Mouse (Mus musculus) MN1 (cell line): ENCODE results near the gene Gdpd3.
"Not testable (repeated sequence)": the region's sequence is repeated elsewhere in the genome, so short reads cannot be mapped to it uniquely, and the experiment has no call there.

Source experiments
- DNase-seq: peaks from one replicate; pipeline ENCODE4 v3.0.0-alpha.2; 2016; ENCODE audit warnings: low spot score

Gene Gdpd3

DNA sequence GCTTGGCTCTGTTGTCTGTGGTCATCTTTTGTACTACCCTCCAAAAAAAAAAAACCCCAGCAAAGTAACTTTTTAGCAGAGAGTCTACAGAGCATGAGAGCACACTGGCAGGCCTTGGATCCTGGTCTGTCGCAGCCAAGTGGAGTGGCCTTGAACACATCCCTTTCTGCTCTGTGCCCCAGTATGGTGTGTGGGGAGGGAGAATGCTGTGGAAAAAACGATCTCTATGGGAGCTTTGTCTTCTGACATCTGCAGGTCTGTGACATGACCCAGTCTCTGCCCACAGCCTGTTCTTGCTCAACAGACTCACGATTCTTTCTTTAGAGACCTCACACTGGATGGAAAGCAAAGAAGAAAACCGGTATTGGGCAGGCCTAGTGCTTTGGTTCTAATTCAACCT is 5.2 kb upstream of the Gdpd3 start:
- DNase-seq: no peak

DNA sequence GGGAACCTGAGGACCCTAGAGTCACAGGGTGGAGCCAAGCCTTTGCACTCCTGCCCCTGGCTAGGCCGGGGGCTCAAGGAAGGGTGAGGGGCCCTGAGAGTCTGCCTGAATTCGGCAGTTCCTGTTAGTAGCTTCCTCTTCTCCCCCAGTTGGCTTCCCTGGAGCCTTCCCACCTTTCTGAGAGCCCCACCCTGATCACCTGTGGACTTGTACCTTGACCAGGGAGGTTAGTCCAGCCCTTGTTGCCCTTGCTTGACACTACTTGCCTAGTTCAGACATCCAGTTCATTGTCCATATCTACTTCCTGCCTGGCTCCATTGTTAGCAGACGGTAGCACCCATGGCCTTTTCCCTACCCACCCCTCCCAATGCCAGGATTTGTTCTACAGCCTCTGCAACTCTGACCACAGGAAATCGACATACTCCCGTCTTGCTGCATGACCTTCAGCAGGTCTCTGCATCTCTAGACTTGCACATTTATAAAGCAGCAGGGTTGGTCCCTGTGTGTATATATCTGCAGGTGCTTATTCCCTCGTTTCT is 4.5 kb upstream of the Gdpd3 start:
- DNase-seq: no peak

DNA sequence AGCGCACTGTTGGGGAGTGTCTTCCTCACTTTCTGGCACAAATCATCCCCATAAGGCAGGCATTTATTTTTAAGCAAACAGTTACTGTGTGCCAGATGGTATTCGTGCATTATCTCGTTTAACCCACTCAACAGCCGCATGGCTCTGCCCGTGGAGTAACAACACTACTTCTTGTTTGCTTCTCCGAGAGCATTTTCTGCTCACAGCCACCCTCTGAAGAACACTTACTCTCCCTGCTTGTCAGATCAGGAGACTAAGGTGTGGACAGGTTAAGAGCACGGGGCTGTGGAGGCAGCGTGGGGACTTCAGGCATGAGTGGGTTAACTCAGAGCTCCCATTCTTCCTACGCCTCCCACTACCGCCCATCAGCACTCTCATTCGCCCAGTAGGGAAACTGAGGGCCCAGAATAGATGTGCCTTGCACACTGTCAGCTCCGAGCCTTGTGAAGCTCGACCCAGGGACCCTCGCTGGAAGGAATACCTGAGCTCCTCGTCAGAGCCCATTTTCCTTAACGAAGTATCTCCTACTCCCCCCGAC is 3.6 kb upstream of the Gdpd3 start:
- no peak for DNase-seq

DNA sequence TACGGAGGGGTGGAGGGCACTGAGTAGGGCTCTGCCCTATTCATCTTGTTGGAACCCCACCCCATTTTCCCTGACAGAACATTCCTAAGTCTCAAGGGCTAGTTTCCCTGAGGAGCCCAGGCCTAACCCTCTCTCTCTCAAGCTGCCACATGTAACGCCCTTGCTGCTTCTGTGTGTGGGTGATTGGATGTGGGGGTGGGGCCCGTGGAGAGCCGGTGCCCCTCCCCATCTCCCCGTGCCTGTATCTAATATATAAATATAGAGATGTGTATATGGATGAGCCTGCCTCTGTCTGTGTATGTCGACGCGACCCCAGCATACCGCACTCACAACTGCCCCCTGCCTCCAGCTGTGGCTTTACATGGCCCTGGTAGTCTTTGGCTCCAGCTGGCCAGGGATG is 594 bp upstream of the Gdpd3 start:
- no peak for DNase-seq

DNA sequence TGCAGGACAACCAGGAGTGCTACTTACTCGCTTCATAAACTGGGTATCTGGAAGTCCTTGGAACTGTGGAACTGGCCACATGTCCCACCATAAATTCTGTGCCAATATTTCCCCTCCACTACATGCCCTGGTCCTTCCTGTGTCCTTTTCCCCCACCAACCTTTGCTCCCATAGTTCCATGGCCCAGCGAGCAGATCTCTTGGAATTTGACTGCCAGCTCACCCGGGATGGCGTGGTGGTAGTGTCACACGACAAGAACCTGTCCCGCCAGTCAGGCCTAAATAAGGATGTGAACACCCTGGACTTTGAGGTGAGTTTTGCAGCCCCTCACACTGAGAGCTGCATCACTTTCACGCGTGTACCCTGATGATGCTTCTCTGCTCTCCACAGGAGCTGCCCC is 867 bp downstream of the Gdpd3 start:
- DNase-seq: no peak

DNA sequence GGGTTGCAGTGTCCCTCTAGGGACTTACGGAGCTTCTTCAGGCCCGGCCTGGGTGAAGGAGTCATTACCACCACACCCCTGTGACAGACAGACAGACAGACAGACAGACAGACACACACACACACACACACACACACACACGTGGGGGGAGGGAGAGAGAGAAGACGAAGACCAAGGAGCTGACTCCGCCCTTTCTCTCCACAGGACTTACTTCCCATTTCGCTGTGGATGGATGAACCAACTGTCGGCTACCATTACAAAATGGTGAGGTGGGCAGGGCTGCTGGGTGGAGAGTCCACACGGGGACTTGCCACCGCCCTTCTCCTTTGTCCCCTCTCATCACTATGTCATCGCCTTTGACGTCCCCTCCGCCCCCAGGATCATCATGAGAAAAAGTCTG is 4.7 kb downstream of the Gdpd3 start:
- DNase-seq: no peak

DNA sequence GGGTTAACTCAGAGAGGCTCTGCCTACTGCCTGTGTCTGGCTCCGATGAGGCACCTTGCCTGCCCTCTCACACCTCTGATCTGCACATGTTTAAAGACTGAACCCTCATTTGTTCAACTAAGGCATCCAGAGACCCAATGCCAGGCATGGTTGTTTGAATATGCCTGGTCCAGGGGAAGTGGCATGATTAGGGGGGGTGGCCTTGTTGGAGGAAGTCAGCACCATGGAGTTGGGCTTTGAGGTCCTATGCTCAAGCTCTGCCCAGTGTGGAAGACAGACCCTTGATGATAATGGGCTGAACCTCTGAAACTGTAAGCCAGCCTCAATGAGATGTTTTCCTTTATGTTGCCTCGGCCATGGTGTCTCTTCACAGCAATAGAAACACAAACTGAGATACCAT is 7.2 kb downstream of the Gdpd3 start:
- no peak for DNase-seq

DNA sequence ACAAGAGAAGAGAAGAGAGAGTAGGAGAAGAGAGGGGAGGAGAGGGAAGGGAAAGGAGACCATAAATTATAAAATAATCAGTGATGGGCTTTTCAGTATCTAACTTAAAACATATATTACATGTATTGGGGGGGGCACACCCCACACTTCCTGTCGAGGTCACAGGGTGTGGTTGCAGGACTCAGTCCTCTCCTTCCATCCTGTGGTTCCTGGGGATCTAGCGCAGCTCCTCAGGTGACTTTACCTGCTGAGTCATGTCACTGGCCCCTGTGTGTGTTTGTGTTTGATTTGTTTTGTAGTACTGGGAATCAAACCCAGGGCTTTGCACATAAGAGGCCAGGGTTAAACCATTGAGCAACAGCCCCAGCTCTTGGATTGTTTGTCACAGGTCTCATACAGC is 8.3 kb downstream of the Gdpd3 start:
- no peak for DNase-seq

DNA sequence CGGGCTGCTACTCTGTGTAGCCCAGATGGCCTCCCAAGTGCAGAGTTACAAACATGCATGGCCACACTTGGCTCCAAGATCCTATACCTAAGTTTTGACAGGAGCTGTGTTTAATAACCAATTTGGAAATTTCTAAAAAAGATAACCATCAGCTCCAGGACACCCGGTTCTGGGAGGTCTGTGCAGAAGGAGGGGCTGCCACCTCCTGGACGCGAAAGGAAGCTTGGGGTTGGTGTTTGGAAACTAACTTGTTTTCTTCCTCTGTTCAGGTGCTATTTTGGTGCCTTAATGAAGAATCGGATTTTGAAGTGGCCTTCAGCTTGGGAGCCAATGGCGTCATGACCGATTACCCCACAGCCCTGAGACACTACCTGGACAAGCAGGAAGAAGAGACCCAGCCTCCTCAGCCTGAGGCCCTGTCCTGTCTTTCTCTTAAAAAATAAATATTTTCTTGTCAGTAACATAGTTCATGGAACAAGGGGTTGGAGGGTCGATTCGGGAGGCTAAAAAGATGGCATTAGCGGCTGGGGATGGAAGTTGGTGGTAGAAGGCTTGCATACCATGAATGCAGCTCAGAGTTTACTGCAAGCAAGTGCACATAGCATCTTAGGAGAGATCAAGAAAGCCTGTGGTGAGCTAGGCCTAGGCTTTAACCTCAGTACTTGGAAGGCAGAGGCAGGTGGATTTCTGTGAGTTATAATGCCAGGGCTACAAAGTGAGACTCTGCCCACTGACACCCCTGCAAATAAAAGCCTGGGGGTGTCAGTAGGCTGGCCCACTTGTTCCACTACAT is 9.2 kb downstream of the Gdpd3 start:
- peak; percentile 42 for DNase-seq

DNA sequence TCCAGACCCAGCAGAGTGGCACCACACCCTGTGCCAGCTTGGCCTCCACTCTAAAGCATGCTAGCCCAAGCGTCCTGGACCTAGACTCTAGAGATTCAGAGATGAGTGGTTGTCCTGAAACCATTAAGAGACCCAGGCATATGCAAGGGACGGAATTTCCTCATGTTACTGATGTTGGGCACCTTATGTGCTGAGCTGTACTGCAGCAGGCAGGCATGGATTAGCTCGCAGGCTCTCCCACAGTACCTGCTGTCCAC is 9.8 kb downstream of the Gdpd3 start:
- peak; percentile 29 for DNase-seq

DNA sequence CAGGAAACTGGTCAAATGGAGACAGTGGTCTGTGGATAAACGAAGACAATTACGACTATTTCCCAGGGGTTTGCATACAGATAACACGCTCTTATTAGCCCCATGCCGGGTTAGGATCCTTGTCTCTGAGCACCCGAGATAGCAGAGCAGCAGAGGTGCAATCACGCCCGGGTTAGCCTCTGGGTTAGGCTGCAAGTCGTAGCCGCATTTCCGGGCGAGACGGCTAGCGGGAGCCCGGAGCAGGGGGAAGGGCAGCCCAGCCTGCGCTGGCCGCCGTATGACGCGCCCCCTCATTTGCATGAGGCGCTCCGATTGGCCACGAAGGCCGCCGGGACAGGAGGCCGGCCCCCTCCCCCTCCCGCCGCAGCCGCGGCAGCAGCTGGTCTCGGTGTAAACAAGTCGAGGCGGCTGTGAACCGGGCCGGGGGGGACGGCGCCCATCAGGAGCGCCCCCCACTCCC is 10.5 kb downstream of the Gdpd3 start, which contains the start of gene Ypel3:
Gene Ypel3, plus strand, starts transcription at position 358 of the 460 bp plus-strand sequence.
- DNase-seq: peak; percentile 93

DNA sequence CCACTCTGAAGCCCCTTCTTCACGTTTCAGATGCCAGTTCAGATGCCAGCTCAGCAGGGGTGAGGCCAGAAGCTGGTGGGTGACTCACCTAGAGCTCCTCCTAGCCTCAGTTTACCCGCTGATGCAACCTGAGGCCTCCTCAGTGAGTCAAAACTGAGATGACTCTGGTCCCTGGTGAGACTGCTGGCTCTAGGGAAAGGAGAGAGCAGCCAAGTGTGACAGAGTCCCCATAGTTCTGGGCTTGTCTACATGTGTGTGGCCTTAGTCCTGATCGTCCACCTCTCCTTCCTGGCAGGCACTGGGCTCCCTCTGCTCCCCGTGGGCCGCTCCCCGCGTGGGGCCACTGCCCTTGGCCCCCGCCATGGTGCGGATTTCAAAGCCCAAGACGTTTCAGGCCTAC is 11.3 kb downstream of the Gdpd3 start:
- peak; percentile 34 for DNase-seq

DNA sequence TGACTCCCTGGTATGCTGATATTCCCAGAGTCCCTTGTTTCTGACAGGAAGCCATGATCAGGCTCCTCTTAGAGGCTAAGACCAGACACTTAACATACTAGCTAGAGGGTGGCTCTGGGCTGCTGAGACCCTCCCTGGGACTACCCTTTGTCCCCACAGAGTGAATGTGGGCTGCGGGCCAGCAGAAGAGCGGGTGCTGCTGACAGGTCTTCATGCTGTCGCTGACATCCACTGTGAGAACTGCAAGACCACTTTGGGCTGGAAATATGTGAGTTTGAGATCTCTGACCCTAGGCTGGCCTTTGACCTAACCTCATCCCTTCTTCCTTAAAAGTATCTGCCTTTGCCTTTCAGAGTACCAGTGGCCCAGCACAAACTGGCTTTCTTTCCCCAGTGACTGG is 12.0 kb downstream of the Gdpd3 start:
- DNase-seq: no peak

DNA sequence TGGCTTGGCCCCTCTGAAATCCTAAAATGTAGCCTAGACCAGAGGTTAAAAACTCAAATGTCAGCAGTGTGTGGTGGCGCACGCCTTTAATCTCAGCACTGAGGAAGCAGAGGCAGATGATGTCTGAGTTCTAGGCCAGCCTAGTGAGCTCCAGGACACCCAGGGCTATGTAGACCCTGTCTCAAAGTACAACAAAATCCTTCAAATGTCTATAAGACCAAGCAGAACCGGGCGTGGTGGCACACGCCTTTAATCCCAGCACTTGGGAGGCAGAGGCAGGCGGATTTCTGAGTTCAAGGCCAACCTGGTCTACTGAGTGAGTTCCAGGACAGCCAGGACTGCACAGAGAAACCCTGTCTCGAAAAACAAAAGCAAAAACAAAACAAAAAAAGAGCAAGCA is 13.0 kb downstream of the Gdpd3 start:
- DNase-seq: not testable (repeated sequence)

DNA sequence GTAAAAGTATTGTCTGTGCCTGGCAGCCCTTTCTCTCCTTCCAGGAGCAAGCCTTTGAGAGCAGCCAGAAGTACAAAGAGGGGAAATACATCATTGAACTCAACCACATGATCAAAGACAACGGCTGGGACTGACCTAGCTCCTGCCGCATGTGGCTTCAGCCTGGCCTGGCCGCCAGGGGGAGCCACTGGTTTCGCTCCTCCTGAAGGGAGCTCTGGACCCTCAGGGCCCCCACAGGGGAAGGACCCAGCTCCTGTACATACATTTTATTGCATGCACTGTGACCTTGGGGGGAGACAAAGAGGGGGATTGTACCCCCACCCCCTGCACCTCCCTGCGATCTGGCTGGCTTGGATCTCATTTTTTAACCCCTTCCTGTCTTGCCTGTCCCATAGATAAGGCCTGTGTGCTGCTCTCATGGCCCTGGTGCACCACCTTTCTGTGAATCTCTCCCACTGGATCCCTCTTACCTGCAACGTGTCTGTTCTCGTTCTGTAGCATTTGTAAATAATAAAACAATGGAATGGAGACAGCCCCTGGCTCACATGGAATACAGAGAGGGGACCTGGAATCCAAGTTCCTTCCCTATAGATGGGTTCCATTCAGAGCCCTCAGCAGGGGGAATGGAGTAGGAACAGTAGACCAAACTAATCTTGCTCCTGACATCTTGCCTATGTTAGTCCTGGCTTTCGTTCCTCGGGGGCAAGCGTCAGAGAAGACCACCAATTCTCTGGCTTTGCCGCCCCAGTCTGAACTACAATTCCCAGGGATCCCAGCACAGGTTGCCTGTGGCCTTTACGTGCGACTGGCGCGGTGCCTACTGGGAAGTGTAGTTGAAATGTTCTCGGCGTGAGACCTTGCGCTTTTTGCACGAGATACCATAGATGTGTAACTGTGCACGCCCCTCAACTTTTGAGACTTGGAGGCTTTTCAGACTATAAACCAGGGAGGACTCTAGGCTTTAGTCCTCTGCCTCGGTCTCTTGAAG is 14.1 kb downstream of the Gdpd3 start:
- DNase-seq: peak; percentile 87

DNA sequence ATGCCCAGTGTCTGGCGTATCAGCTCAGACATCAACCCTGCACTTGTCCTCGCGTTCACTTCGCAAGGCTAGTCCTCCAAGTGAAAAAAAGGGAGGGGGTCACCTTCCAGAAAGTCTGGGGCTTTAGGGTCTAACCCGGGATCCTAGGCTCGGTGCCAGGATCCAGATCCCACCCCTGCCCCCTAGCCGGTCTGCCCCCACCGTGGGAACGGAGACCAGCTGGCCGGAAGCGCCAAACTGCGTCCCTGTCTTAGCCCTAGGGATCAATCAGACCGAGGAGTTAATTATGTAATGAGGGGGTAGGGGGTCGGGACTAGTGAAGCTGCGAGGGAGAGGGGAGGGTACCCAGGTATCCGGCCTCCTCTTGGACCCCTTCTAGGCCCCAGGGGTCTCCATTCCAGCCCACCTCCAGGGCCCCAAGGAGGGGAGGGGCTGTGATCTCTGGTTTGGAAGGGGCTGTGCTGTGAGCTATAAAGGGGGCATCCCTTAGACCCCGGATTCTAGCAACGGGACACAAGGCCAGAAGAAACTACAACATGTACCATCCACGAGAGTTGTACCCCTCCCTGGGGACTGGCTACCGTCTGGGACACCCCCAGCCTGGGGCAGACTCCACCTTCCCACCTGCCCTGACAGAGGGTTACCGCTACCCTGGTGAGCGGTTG is 15.0 kb downstream of the Gdpd3 start, which contains the start of gene Tbx6:
Gene Tbx6, plus strand, starts transcription at position 513 of the 665 bp plus-strand sequence.
- DNase-seq: no peak

DNA sequence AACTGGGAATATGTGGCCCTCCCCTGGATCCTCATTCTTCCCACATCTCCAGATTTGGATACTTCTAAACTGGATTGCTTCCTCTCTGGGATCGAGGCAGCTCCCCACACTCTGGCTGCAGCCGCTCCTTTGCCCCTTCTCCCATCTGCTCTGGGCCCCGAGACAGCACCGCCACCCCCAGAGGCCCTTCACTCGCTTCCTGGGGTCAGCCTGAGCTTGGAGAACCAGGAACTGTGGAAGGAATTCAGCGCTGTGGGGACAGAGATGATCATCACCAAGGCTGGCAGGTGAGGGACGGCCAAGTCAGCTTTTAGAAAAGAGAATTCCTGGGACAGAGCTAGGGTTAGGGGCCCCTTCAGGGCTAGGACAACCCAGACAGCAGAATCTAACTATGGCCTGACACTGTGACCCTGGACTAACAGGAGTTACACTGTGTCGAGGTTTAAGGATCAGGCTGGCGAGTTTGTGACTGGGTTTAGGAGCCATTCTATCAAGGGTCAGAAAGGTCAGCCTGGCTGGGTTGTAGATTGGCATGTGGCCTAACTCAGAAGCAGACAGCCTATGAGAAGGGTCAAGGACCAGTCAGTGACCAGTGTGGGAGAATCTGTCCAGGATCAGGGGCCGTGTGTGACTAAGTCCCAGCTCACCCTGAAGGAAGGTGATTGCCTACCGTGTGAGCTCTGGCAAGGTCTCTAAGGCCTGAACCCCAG is 15.7 kb downstream of the Gdpd3 start:
- no peak for DNase-seq

DNA sequence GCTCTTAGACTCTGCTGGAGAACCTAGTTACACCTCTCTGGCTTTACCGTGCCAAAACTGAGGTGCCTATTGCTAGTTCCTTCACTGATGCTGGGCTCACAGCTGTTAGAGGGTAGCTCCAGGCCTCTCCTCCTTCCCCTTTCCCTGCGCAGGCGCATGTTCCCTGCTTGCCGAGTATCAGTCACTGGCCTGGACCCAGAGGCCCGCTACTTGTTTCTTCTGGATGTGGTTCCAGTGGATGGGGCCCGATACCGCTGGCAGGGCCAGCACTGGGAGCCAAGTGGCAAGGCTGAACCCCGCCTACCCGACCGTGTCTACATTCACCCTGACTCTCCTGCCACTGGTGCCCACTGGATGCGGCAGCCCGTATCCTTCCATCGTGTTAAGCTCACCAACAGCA is 16.6 kb downstream of the Gdpd3 start:
- no peak for DNase-seq

DNA sequence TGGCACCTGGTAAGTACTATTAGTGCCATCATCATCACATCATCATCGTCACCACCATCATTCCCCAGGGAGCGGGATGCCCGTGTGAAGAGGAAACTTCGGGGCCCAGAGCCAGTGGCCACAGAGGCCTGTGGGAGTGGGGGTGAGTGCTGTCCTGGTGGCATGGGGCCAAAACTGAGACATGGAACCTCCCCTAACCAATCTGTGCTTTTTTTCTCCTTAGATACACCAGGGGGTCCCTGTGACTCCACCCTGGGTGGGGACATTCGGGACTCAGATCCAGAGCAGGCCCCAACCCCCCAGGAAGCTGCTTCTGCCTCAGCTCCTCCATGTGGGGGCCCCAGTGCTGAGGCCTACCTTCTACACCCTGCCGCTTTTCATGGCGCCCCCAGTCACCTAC is 18.3 kb downstream of the Gdpd3 start:
- no peak for DNase-seq

DNA sequence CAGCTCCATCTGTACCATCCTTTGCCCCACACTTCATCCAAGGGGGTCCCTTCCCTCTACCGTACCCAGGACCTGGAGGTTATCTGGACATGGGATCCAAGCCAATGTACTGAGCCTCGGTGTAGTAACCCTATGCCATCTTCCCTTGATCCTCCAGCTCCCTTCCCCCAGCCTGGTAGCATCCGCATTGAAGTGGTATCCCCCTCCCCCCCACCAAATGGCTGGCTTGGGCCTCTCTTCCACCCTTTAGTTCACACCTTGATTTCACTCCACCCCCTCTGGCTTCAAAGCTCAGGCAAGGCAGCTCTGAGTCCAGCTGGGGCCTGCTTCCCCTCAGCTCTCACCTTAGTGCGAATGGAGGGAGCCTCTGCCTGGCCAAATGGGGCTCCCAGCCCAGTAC is 18.9 kb downstream of the Gdpd3 start:
- no peak for DNase-seq

DNA sequence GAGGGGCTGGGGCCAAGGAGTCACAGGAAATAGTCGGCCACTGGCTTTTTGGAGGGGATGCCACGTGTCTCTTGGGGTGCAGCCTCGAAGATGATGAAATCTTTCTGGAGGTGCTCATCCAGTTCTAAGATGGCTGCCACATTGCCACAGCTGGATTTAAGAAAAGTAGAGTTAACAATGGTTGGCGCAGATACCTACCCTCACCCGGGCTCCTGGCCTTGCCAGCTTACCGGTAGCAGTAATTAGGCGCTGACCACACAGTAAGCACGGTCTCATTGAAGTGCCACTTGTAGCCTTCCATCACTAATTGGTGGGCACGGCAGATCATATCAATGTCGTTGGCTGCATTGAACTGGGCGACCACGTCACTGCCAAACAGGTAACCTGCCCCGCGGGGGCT is 20.0 kb downstream of the Gdpd3 start:
- DNase-seq: no peak
